Mouse (Mus musculus): ENCODE data around the gene Sv2c. TPM values are rescaled to one million over a fixed set of nuclear protein-coding genes. Genes with fewer than 3 reads are reported as not detected.

The Sv2c gene
- polyA plus RNA-seq, 1 experiment, result 0.36 TPM

DNA sequence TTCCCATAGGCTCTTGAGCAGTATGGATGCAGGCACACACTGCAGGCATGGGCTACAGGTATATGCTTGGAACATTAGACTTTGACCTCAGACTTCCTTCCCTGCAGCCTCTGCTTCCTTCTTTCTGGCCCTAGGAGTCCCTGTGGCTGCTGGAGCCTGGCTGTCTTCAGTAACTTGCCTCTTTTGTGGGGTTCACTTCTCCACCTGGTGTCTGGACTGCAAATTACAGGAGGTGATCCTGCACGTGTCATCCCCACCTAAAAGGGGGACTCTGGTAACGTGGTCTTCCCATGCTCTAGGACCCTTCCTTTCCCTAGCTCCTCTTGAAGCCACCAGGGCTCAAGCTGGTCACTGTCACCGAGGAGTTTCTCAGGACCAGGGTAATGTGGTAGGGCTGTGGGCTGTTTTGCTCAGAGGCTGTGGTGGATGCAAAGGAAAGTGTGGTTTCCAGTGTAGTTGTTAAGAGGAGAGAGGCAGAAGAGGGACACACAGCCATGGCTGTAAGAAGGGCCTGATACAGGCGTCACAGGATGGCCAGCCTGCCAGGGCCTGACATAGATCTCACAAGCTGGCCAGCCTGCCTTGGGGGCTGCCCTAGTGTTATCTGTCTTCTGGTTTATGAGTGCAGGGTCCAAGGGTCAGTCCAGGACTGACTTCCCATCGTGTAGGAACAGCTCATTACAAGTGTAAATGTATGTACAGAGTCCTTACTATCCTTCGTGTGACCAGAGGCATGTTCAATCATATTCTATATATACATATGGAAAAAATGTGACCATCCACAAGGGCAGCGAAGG, 181.1 kb downstream of the Sv2c start:
- TF ChIP-seq CTCF (IDR thresholded peaks at IDR 0.05; ENCODE audit: insufficient read depth, low read length) (peak; percentile 26; the same call in 1 of the 2 replicates), POLR2A (IDR thresholded peaks at IDR 0.05; ENCODE audit: borderline replicate concordance, extremely low read depth, low read depth, low read length) (no peak)
- 55% methylated on average over 7 of the region's 7 CpGs for WGBS
- no peak for DNase-seq
- no peak overlapping the region for H3K4me3 ChIP-seq (replicated peaks; ENCODE audit: extremely low read depth, low read depth, low read length)
- H3K4me1 ChIP-seq (ENCODE audit: control insufficient read depth, insufficient read depth, low read length), result no peaks in the 10 kb centered on the region

DNA sequence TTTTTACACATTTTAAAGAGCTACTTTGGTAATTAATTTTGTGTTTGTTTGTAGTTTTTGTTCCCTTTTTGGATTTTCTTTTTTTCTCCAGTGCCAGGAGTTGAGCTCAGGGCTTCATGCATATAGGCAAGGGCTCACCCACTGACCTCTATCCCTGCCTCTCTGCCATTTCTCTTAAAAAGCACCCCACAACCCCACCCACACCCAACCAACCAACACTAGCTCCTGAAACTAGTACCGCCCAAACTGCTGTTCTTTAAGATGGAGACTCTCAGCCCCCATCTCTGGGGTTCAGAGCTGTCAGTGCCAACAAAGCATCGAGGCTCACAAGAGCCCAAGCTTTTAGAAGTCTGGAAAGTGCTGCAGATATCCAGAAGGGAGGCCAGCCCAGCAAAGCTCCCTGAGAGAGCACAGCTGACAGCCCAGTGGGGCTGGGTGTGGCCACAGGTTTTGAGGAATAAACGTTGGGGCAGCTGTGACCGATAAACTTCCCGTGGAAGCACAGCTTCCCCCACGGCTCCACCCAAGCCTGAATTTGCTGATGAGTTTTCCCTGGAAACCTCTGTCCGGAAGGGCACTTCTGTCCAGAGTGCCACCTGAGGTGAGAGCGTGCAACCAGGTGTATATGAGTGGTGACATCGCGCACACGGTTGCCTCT, 181.8 kb downstream of the Sv2c start:
- H3K4me1 ChIP-seq (ENCODE audit: control insufficient read depth, insufficient read depth, low read length), result no peaks in the 10 kb centered on the region
- TF ChIP-seq CTCF (IDR thresholded peaks at IDR 0.05; ENCODE audit: insufficient read depth, low read length) (no peak), POLR2A (IDR thresholded peaks at IDR 0.05; ENCODE audit: borderline replicate concordance, extremely low read depth, low read depth, low read length) (no peak)
- no peak for DNase-seq
- 54% methylated on average over 11 of the region's 11 CpGs for WGBS
- no peak overlapping the region for H3K4me3 ChIP-seq (replicated peaks; ENCODE audit: extremely low read depth, low read depth, low read length)

GRCm38 (mm10) chr13:95949356-95949755, 183.0 kb downstream of the Sv2c start:
- no peak for DNase-seq
- no peak for TF ChIP-seq POLR2A (IDR thresholded peaks at IDR 0.05; ENCODE audit: borderline replicate concordance, extremely low read depth, low read depth, low read length)
- TF ChIP-seq CTCF (IDR thresholded peaks at IDR 0.05; ENCODE audit: insufficient read depth, low read length), result no peak
- WGBS, result 49% methylated on average over 4 of the region's 4 CpGs
- Histone ChIP-seq H3K4me3 (replicated peaks; ENCODE audit: extremely low read depth, low read depth, low read length) (no peak overlapping the region), H3K4me1 (ENCODE audit: control insufficient read depth, insufficient read depth, low read length) (no peaks in the 10 kb centered on the region)

DNA sequence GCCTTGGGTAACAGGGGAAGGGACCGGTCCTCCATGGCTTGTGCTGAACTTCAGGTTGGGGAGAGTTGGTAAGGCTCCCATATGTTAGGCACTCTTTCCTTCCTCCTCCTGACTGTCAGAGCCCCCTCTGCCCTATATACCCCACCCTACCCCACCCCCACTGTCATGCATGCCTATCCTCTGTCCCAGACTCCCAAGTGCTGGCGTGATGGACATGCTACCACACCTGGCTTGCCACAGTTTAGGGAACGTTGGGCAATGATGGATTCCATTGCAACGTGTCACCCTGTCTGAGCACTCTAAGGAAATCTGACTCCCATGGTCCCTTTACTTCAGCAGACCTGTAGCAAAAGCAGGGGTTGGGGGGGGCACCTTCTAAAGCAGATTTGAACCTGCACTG, 183.6 kb downstream of the Sv2c start:
- 77% methylated on average over 4 of the region's 4 CpGs for WGBS
- DNase-seq, result no peak
- H3K4me3 ChIP-seq (replicated peaks; ENCODE audit: extremely low read depth, low read depth, low read length), result no peak overlapping the region
- no peaks in the 10 kb centered on the region for H3K4me1 ChIP-seq (ENCODE audit: control insufficient read depth, insufficient read depth, low read length)
- TF ChIP-seq CTCF (IDR thresholded peaks at IDR 0.05; ENCODE audit: insufficient read depth, low read length) (no peak), POLR2A (IDR thresholded peaks at IDR 0.05; ENCODE audit: borderline replicate concordance, extremely low read depth, low read depth, low read length) (no peak)

- WGBS, result 83% methylated on average over 4 of the region's 4 CpGs
- TF ChIP-seq CTCF (IDR thresholded peaks at IDR 0.05; ENCODE audit: insufficient read depth, low read length) (no peak), POLR2A (IDR thresholded peaks at IDR 0.05; ENCODE audit: borderline replicate concordance, extremely low read depth, low read depth, low read length) (no peak)
- no peak for DNase-seq
- H3K4me3 ChIP-seq (replicated peaks; ENCODE audit: extremely low read depth, low read depth, low read length), result no peak overlapping the region
- no peaks in the 10 kb centered on the region for H3K4me1 ChIP-seq (ENCODE audit: control insufficient read depth, insufficient read depth, low read length)
These were observed 184.0 kb downstream of the Sv2c start for GRCm38 (mm10) chr13:95948394-95948793.

DNA sequence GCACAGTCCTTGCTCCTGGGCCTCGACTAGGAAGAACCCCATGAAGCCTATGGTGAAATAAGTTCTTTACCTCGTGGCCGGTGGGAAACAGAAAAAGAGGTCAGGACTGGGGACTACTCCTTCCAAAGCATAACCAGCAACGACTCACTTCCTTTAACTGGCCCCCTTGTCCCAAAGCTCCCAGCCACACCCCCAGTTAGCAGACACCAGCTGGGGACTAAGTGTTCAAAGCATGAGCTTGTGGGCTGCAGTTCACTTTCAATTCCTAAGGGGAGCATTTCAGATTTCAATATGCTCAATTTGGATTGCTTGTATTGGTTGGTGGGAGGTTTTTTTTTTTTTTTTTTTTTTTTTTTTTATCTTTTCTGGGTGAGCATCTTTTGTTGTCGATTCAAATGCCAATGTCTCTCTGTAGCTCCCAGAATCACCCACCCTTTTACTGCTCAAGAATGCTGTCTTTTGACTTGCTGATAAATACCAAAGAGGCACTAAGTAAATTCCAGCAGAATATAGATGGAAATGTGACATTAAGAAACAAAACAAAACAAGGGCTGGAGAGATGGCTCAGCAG, 186.4 kb downstream of the Sv2c start:
- 50% methylated on average over 5 of the region's 5 CpGs for WGBS

DNA sequence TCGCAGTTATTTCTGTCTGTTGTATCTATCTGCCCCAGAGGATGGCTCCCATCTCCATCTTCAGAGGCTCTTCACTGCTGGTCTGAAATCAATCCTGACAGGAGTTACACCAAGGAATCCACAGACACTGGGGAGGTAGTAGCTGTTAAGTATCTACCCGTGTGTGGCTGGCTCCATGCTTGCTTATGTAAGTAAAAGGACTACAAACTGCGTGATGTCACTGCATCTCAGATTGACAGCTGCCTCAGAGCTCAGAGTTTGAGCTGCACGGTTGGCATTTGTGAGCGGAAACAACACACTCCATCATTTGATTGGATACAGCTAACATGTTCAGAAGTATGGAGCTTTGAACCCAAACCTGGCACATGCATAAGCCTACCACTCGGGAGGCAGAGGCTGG, 187.8 kb downstream of the Sv2c start:
- Histone ChIP-seq H3K4me1 (ENCODE audit: control insufficient read depth, insufficient read depth, low read length) (no peaks in the 10 kb centered on the region), H3K4me3 (replicated peaks; ENCODE audit: extremely low read depth, low read depth, low read length) (no peak overlapping the region)
- 83% methylated on average over 6 of the region's 6 CpGs for WGBS
- TF ChIP-seq POLR2A (IDR thresholded peaks at IDR 0.05; ENCODE audit: borderline replicate concordance, extremely low read depth, low read depth, low read length) (no peak), CTCF (IDR thresholded peaks at IDR 0.05; ENCODE audit: insufficient read depth, low read length) (no peak)
- no peak for DNase-seq

More for the DNA sequence above, 186.4 kb downstream of the Sv2c start:
- TF ChIP-seq CTCF (IDR thresholded peaks at IDR 0.05; ENCODE audit: insufficient read depth, low read length), result no peak
- no peak for TF ChIP-seq POLR2A (IDR thresholded peaks at IDR 0.05; ENCODE audit: borderline replicate concordance, extremely low read depth, low read depth, low read length)
- Histone ChIP-seq H3K4me3 (replicated peaks; ENCODE audit: extremely low read depth, low read depth, low read length) (no peak overlapping the region), H3K4me1 (ENCODE audit: control insufficient read depth, insufficient read depth, low read length) (no peaks in the 10 kb centered on the region)
- no peak for DNase-seq

GRCm38 (mm10) chr13:95943919-95944318, 188.5 kb downstream of the Sv2c start:
- Histone ChIP-seq H3K4me1 (ENCODE audit: control insufficient read depth, insufficient read depth, low read length) (no peaks in the 10 kb centered on the region), H3K4me3 (replicated peaks; ENCODE audit: extremely low read depth, low read depth, low read length) (no peak overlapping the region)
- WGBS, result 85% methylated on average over 3 of the region's 3 CpGs
- no peak for DNase-seq
- TF ChIP-seq POLR2A (IDR thresholded peaks at IDR 0.05; ENCODE audit: borderline replicate concordance, extremely low read depth, low read depth, low read length) (no peak), CTCF (IDR thresholded peaks at IDR 0.05; ENCODE audit: insufficient read depth, low read length) (no peak)

DNA sequence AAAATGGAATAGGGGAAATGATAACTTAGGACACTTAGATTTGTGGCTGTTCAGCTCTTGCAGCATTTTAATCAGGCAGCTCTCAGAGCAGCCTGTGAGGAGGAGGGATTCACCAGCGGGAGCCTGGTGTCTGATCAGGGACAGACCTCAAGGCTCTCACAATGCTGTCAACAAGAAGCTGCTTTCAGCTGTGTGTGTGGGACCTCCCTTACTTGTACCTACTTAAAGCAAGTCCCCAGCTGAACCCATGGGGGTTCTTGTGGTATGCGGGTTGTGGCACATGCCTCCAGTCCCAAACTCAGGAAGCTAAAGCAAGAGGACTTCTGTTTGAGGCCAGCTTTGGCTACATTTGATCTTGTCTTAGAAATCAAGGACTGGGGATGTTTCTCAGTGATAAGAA, 189.8 kb downstream of the Sv2c start:
- TF ChIP-seq POLR2A (IDR thresholded peaks at IDR 0.05; ENCODE audit: borderline replicate concordance, extremely low read depth, low read depth, low read length) (no peak), CTCF (IDR thresholded peaks at IDR 0.05; ENCODE audit: insufficient read depth, low read length) (no peak)
- no peak overlapping the region for H3K4me3 ChIP-seq (replicated peaks; ENCODE audit: extremely low read depth, low read depth, low read length)
- DNase-seq, result no peak
- no peaks in the 10 kb centered on the region for H3K4me1 ChIP-seq (ENCODE audit: control insufficient read depth, insufficient read depth, low read length)
- 61% methylated on average over 2 of the region's 2 CpGs for WGBS

Measured in lung, adult 2 months (tissue).